ENCODE assay signal across 19 mouse cellular contexts in the genomic region with DNA sequence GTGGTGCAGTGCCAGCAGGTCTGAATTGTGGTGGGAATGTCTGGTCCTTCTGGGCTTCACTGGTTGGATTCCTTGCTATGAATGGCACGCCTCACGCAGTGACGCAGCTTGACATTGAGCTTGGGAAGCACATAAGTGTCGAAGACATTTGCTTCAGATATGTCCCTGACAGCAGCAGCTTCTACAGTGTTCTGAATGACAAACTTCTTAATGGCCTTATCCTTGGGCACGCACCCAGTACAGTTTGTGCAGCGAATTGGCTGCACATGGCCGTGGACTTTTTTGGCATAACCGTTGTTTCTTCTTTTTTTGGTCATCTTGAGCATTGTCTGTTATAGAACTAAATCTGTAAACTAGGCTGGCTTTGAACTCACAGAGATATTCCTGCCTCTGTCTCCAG.
"Had no signal": no experiment of that assay in that cellular context is flagged by ENCODE, and none has a peak within 500 bp of the region (broad histone marks: within the 10 kb centered on the region; RNA-seq: fewer than 3 reads in every experiment).

No protein-coding gene starts in this region.

- H3K4me1 ChIP-seq: midbrain, embryonic 12.5 days; midbrain, embryonic 15.5 days; neural tube, embryonic 12.5 days; neural tube, embryonic 15.5 days had no signal

- H3K4me2 ChIP-seq: limb, embryonic 13.5 days; midbrain, embryonic 12.5 days; midbrain, embryonic 15.5 days; neural tube, embryonic 12.5 days; neural tube, embryonic 15.5 days had no signal

- H3K9me3 ChIP-seq: limb, embryonic 10.5 days; limb, embryonic 13.5 days; midbrain, embryonic 12.5 days; midbrain, embryonic 15.5 days; neural tube, embryonic 12.5 days; neural tube, embryonic 15.5 days had no signal

- ATAC-seq: midbrain, embryonic 15.5 days had no signal

- H3K27ac ChIP-seq: kidney, postnatal 0 days; layer of hippocampus, adult 2 months; limb, embryonic 10.5 days; limb, embryonic 13.5 days; liver, embryonic 14.5 days; macrophage; midbrain, embryonic 12.5 days; midbrain, embryonic 15.5 days; neural tube, embryonic 12.5 days; neural tube, embryonic 15.5 days; stomach, postnatal 0 days had no signal

- H3K4me3 ChIP-seq: layer of hippocampus, adult 2 months; limb, embryonic 10.5 days; limb, embryonic 13.5 days; midbrain, embryonic 12.5 days; midbrain, embryonic 15.5 days; neural tube, embryonic 12.5 days; neural tube, embryonic 15.5 days had no signal

- DNase-seq: kidney, postnatal 25 days; layer of hippocampus, adult 9-11 months; lung, adult 2 months; right cerebral cortex, adult 18-20 months; right cerebral cortex, postnatal 14 days; right cerebral cortex, postnatal 4 days; thymus, adult 18-20 months; thymus, postnatal 36 days had no signal

- H3K27me3 ChIP-seq: limb, embryonic 13.5 days; midbrain, embryonic 12.5 days; midbrain, embryonic 15.5 days; neural tube, embryonic 12.5 days; neural tube, embryonic 15.5 days had no signal

- H3K9ac ChIP-seq: limb, embryonic 13.5 days; liver, embryonic 14.5 days; midbrain, embryonic 12.5 days; midbrain, embryonic 15.5 days; neural tube, embryonic 12.5 days; neural tube, embryonic 15.5 days had no signal

- H3K36me3 ChIP-seq: midbrain, embryonic 12.5 days; midbrain, embryonic 15.5 days had no signal
